Mouse (Mus musculus) brain, embryonic 18.5 days (tissue): ENCODE results near the gene Rnf38.

Experiments used
- DNase-seq: peaks from one replicate; pipeline ENCODE4 v3.0.0-alpha.2; 2012; ENCODE audit warnings: low read depth, low spot score

Gene Rnf38

DNA sequence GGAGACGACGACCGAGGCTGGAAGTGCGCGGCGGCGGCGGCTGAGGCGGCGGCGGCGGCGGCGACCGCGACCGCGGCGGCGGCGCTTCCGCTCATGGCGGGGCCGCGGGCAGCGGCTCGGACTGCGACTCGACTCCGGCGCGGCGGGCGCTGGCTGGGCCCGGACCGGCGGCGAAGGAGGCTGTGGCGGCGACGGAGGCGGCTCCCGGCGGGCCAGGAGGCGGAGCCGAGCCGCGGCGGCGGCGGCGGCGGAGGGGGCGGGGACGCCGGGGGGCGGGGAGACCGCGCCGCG lies at the start of gene Rnf38:
Rnf38 (minus strand) TSS at position 77 of the 291 bp plus-strand sequence.
- DNase-seq: no peak

DNA sequence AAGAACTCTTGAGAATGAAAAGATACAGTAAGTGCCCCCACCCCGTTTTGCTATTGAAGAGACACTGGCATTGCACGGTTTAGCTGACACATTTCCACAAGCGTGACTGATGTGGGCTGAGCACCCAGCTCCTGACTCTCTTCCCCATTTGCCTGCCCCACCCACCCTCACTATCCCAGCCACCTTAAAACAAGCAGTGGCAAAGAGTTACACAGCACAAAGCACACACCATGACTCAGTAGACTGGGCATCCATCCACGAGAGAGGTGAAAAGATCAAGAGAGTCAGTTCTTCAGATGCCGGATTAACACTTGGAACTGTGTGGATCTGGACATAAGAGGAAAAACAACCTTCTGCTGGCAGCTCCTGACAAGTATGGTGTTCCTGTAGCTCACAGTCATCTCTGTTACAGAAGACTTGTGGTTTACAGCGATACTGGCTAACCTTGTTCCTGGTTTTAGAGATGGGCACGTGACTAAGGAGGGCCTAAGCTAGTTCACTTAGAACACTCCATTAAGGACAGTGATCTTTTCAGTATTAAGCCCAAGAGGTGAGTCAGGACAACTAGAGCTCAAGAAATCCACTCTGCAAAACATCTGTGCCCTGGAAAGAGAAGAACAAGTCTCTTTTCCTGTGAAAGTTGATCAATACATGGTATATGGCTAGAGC lies 48.1 kb upstream of the Rnf38 start:
- DNase-seq: no peak

DNA sequence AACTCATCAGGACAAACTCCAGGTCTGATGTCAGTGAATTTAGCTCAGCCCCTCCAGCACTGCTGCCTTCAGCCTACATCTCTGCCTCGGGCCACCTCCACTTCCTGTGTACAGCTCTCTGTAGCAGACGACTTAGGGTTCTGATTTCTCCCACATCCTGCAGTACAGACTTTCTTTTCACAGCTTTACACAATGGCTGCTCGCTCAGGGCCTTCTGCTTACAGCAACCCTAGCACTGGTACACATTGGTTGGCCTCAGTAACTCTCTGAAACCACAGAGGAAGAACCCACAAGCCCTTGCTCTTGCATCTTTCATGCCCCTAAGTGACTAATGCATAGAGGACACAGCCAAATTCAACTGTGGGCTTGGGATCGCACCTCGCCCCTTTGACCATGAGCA lies 37.5 kb upstream of the Rnf38 start:
- DNase-seq: no peak

DNA sequence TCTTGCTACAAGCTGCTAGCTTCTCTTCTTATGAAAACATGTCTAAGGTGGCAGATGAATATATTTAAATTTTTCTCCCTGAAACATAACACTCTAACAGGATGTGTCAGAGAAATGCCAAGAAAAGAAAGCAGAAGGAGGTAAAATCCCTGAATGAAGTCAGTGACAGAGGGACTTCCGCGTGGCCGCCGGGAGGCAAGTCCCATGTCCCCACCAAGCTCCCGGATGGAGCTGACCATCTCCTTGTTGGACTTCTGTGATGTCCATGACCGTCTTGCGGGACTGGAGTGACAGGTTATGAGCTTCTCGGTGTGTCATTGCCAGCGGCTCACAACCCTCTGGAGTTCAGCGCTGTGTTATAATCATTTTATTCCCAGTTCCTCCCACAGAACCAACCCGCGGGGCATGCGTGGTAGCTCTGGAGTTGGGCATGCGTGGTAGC lies 35.8 kb upstream of the Rnf38 start:
- DNase-seq: no peak

DNA sequence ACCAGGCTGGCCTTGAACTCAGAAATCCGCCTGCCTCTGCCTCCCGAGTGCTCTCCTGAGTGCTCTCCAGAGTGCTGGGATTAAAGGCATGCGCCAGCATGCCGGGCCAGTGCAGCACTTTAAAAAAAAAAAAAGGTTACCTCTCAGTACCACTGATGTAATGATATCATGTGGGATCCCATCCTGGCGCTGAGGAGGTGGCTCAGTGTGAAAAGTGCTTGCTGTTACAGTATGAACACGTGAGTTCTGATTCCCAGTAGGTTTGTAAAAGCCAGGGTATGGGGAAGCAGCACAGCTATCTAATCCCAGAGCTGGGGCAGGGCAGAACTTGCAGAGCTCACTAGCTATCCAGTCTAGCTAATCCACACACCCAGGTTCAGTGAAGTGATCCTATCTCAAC lies 33.8 kb upstream of the Rnf38 start:
- no peak for DNase-seq

DNA sequence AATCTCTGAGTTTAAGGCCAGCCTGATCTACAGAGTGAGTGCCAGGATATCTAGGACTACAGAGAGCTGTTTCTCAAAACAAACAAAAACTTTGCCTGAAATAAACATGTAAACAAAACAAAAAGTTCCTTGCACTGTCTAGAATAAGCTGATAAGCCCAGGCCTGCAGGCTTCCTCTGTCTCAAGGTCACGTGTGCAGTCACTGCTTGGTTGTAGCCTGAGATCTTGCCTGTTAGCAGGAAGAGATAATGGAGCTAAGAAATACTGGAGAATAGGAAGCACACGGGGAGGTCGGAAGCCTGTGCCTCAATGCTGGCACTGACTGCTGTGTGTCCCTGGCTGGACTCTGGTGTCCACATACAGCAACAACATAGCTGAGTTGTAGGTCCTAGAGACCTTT lies 31.9 kb upstream of the Rnf38 start:
- no peak for DNase-seq

DNA sequence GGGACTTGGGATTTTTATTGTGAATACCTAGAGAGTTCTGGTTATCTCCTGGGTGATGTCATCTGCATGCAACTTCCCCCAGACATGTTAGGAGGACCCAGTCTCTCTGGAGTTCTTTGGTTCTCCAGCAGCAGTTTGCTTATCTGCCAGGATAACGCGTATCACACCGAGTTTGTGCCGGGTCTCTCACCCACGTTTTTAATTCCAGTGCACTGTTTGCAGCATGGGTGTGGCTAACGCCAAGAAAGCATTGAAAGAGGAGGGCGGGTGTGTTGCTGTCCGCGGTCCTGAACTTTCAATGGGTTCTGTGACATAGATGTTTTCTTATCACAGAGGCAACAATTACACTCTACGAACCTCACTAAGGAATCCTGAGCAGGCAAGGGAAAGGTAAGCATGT lies 26.7 kb upstream of the Rnf38 start:
- DNase-seq: no peak

DNA sequence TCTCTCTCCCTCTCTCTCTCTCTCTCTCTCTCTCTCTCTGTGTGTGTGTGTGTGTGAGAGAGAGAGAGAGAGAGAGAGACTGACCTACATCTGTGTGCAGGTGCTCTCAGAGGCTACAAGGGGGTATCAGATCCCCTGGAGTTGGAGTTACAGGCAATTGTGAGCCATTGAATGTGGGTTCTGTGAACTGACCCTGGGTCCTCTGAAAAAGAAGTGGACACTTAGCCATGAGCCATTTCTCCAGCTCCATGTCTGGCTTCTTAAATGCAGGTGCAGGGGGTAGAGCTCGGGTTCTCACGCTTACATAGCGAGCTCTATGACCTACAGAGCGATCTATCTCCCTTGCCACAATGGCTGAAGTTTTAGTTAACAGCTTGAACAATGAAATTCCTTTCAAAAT lies 25.5 kb upstream of the Rnf38 start:
- DNase-seq: no peak

DNA sequence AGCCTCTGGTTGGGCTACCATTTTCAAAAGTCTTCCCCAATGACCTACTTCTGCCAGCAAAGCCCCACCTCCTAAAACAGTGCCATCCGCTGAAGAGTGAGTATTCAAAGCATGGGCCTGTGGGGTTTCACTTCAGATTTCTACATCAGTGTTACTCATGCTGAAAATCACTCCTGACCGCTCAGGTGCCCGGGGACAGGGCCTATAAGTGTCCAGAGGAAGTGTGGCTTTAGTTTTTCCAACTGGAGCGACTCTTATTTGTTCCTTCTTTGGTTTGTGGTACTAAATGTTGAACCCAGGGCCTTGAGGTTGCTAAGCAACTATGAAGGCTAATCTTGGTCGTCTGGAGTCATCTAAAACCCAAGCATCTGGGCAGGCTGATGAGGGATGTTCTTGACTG lies 21.0 kb upstream of the Rnf38 start:
- no peak for DNase-seq

DNA sequence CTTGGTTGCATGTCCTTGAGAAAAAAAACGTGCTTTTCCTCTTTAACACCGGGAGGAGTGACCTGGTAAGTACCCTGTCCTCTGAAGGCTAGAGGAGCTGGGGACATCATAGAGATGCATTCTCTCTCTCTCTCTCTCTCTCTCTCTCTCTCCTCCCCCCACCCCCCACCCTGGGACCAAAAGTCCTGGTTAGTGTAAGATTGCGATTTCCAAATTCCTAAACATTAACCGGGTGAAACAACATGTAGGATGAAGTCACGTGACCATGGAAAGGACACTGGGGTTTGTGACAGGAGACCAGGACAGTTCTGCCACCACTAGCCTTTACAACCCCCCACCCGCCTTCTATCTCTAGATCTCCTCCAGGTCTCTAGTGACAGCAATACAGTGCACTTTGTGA lies 19.6 kb upstream of the Rnf38 start:
- no peak for DNase-seq

DNA sequence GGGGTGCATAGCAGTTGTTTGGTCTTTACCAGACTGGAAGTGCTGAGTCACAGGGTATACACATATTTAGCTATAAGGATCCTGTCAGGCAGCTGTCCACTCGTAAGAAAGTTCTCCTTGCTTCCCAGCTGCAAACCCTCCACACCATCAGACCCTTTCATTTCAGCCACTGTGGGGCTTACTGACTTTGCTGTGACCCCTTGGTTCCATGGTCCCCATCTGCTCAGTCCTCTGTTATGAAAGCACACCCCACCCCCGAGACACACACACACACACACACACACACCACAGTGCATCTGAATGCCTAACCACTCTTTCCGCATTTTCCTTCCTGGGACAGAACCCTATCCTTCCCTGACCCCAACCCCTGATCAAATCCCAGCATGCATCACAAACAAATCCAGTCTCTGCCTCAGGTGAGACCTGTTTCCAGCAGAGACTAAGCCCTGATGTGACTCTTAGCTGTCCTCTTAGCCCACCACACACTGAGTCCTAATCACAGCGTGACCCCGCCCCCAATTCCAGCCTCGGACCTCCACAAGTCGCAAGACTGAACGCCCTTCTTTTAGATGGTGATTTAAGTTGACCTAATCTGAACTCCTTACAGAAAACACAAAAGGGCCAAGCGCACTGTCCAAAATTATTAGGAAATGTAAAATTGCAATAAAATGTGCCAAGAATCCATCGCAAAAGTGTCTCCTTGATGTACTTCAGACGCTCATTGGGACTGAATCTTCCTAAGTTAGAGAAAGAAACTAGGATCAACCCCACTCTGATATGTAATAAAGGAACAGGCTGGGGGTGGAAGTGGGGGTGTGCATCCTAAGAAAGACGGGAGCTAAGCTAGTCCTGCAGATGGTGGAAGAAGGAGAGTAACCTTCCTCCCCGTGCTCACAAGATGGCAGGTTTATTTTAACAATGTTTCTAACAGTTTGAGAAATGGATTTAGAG lies 18.7 kb upstream of the Rnf38 start:
- no peak for DNase-seq

DNA sequence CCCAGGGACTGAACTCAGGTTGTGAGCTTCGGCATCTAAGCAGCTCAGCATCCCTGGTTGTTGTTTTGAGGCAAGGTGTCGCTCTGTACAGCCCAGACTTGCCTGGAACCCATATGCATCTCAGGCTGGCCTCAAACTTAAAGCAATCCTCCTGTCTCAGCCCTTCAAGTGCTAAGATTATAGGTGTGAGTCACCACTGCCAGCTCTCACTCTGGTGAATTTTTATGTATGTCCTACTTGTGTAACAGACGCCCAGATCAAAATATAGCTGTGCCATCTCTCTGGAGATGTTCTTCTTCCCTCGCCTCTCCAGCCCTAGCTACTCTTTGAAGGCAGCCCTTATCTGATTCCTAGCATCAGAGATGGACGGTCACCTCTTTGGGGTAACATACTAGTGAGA lies 17.9 kb upstream of the Rnf38 start:
- no peak for DNase-seq

DNA sequence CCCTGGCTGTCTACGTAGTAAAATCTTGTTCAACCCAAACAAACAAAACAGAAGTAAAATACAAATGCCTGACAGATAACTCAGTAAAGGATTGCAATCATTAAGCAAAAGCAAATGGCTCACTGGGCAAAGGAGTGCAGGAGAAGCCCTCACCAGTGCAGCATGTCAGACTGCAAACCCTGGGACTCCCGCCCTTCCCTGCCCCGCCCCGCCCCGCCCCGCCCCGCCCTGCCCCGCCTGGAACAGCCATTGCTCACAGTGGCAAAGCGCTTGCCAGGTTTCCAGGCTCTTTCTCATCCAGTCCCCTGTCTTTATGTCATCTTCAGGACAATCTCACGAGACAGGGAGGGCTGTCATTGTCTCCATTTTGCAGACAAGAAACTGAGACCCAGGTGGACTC lies 16.1 kb upstream of the Rnf38 start:
- no peak for DNase-seq

DNA sequence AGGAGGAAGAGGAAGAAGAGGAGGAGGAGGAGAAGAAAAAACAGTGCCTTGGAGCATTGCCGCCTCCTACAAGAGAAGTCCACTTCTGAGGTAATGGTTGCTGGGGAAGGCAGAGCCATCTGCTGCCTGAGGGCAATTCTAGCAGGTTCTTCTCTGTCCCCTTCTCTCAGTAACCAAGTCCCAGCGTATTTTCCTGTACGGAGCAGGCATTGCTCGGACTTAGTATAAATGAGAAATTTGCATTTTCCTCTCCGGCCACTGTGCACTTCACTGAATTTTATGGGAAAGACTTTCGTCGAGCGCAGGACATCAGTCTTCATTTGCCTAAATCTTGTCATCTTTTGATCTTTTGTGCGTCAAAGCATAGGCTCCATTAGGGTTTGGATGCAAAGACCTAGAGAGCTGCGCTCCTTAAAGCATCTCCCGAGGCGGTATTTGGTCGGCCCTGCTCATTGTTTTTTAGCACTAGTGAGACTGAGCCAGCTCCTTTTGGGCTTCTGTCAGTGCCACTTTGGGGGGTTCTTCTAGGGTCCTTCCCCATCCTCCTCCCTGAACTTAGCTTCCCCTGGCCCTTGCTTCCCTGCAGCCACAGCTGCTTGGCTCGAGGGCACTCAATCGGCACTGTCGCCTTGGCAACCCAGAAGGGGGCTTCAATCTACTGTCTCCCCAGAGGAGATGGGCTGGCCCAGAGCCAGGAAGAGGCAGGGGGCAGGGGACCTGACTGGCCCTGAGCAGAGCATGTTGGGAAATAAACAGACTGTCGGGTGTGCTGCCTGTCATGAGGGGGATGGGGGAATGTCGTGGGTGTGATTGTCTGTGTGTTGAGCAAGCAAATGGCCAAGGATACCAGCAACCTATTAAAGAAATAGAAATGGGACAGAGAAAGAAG lies 13.7 kb upstream of the Rnf38 start:
- no peak for DNase-seq

DNA sequence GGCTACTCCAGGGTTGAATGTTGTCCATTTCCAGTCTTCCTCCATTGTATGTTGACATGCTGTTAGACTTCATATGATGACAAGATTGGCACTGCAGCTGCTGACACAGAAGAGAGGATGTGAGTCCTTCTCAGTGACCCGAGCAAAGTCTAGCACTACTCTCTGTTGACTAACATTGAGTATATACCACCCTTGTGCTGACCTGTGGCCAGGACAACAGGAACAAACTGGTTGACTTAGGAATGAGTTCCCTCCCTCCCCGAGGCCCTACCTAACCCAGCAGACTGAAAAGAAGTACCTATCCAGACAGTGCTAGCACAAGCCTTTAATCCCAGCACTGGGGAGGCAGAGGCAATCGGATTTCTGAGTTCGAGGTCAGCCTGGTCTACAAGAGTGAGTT lies 12.7 kb upstream of the Rnf38 start:
- DNase-seq: no peak

DNA sequence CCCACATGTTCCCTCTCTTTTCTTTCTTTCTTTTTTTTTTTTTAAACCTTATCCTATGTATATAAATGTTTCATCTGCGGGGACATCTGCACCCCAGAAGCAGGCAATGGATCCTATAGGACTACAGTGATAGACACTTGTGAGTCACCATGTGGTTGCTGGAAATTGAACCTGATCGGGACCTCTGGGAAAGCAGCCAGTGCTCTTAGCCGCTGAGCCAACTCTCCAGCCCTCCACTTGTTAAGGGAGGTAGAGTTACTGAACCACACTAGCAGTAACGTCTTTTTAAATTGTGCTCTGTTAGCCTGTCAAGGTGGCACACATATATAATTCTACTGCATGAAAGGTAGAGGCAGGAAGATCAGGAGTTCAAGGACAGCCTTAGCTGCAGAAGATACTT lies 8.0 kb upstream of the Rnf38 start:
- DNase-seq: no peak

DNA sequence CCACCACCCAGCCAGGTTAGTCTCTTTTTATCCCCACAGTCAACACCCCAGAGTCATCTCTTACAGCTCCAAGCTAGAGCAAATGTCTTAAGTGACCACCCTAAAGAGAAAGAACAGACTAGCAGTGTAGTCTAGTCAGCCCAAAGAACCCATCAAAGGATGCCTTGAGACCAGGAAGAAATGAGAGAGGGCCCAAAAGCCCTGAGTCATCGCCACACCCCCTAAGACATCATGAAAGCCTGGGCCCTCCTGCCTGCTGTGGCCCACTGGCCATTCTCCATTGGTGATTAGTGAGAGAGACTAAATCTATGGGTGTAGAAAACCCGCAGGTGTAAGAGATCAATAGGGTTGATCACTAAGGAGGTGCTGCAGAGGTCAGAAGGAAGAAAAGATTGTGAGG lies 2.4 kb upstream of the Rnf38 start:
- DNase-seq: no peak

DNA sequence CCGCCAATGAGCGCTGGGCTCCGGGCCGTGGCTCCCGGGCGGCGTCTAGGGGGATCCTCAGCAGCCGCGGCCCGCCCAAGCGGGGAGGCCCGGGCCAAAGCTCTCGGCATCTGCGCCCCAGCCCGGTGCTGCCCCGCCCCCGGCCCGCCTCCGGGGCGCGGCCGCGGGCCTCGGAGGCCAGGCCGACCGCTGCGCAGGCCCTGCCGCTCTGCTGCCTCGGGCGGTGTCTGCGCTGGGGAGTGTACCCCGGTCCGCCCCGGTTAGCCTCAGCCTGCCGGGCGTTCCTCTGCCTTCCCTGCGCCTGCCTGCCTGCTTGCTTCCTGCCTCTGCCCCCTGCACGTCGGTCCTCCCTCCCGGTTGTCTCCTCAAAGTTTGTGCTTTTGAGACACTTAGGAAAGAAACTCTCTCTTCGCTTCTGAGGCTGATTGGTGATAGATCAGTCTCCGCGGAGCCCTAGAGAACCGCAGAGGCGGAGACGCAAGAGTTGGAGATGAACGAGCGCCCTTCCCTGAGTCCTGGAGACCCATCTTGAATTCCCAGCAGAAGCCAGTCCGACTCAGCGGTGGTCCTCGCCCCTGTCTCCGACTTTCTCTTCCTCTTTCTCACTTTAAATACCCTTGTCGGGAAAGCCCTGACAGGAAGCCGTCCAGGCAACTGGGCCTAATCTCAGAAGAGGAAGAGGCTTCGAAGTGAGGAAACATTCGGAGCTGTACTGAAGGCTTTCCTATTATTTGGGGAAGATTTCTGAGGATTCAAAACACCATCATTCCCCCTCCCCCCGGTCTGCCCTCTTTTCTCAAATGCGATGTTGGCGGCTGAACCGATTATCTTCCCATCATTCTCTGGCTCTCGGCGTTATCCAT lies 646 bp upstream of the Rnf38 start:
- peak; percentile 66 for DNase-seq

DNA sequence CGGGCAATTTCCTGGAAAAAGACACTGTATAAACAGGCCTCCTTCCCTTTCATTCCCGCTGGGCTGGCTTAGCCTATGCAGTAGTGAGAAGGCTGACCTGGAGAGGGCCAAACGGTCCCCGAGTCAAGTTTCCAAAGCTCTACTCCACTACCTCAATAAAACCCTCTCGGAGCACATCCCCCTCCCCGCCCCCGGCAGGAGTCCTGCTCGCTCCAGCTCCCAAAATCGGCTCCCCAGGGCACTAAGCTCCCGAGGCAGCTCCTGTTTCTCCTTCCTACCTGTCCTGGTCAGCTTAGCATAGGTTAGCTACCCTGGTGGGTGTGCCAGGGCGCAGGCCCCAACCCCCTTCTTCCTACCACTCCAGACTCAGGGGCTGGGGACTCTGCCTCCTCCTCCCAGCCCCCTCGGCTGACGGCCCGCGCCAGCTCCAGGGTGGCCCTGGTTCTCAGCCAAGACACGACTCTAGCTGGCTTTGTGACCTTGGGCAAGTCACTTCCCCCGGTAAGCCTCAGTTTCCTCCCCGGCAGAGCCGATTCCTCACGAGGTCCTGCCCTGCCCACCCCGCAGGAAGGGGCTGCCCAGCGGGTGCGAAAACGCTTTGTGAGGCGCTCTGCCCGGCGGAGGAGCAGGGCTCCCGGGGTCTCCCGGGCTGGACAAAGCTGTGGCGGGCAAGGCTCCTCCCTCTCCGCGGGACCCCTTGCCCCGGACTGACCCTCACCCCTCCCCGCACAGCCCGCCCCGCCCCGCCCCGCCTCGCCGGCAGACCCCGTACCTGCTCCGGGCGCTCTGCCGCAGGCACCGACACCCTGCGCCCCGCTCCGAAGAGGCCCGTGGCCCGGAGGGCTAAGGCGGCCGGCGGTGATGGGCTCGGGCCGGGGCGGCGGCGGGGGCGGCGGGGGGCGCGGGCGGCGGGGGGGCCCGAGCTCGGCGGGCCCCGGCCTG lies 547 bp downstream of the Rnf38 start:
- DNase-seq: no peak

DNA sequence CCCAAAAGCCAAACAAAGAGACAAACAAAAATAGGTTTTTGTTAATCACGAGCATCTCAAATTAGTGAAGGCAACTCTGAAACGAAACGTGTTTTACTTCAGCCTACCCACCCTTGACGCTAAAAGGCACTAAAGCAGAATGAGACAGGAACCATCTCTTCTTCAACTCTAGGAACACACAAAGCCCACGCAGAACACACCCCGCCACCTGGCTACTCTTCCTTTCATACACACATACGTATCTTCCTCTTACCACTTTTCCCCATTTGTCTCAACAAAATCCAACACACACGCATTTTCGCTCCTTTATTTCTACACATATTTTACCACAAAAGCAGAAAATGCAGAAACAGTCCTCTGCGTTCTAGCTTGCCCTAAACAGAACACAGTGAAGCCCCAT lies 8.5 kb downstream of the Rnf38 start:
- DNase-seq: no peak
